Mouse (Mus musculus) liver, adult (tissue): ENCODE measurements at regions not wholly inside any gene's neighbourhood (a gene's known extent, or its start where the extent isn't known, plus 50 kb on each side); places are given as distances from the start of the nearest gene placed in this dataset.

Source experiments
- GATA4 ChIP-seq: IDR thresholded peaks from 2 replicates; pipeline ENCODE4 v1.6.1; 2014; ENCODE audit warnings: mild to moderate bottlenecking, low read length; ENCODE audit not compliant: insufficient replicate concordance

- TF ChIP-seq GATA4 = no peak
Observed at GRCm38 (mm10) chr2:128377680-128378079, 213.3 kb upstream of the Spdye4c start.

GRCm38 (mm10) chr2:128378456-128378855 is 212.6 kb upstream of the Spdye4c start:
- TF ChIP-seq GATA4 = no peak

- TF ChIP-seq GATA4 = no peak
Observed at GRCm38 (mm10) chr2:128379151-128379550, 211.9 kb upstream of the Spdye4c start.

GRCm38 (mm10) chr2:128379554-128379953 is 211.5 kb upstream of the Spdye4c start:
- TF ChIP-seq GATA4 = no peak

- no peak for TF ChIP-seq GATA4
Observed at GRCm38 (mm10) chr2:128380581-128380980, 210.4 kb upstream of the Spdye4c start.

GRCm38 (mm10) chr2:128381684-128382205 is 209.3 kb upstream of the Spdye4c start:
- no peak for TF ChIP-seq GATA4

- no peak for TF ChIP-seq GATA4
Observed at GRCm38 (mm10) chr2:128382473-128382872, 208.5 kb upstream of the Spdye4c start.

- no peak for TF ChIP-seq GATA4
Observed at GRCm38 (mm10) chr2:128384612-128385011, 206.4 kb upstream of the Spdye4c start.

- no peak for TF ChIP-seq GATA4
Observed at GRCm38 (mm10) chr2:128386846-128387621, 204.0 kb upstream of the Spdye4c start.

GRCm38 (mm10) chr2:128387851-128388471 is 203.0 kb upstream of the Spdye4c start:
- TF ChIP-seq GATA4 = no peak

- TF ChIP-seq GATA4 = no peak
Observed at GRCm38 (mm10) chr2:128388883-128389470, 202.0 kb upstream of the Spdye4c start.

GRCm38 (mm10) chr2:128392344-128392743 is 198.7 kb upstream of the Spdye4c start:
- TF ChIP-seq GATA4 = no peak

- no peak for TF ChIP-seq GATA4
Observed at GRCm38 (mm10) chr2:128393401-128393800, 197.6 kb upstream of the Spdye4c start.

- no peak for TF ChIP-seq GATA4
Observed at GRCm38 (mm10) chr2:128393921-128394320, 197.1 kb upstream of the Spdye4c start.

- TF ChIP-seq GATA4 = no peak
Observed at GRCm38 (mm10) chr2:128395308-128396007, 195.6 kb upstream of the Spdye4c start.
